Mouse (Mus musculus) regulatory T cell (primary cell): ENCODE data around the gene Scarf1.

Experiments used
- in situ Hi-C: fragments of 300-600 bp; cut with MboI, MseI; formaldehyde crosslinking; loops from one replicate; pipeline ENCODE4 v1.15.1; 2025; ENCODE audit warnings: high pct_unique_total_duplicates

The Scarf1 gene

GRCm38 (mm10) chr11:75563851-75564548 lies 50.7 kb downstream of the Scarf1 start:
- in situ Hi-C loops: no loop called here

- in situ Hi-C loops: no loop called here
These were observed 52.5 kb downstream of the Scarf1 start for GRCm38 (mm10) chr11:75565849-75566248.

- in situ Hi-C loops: no loop called here
These were observed 53.2 kb downstream of the Scarf1 start for GRCm38 (mm10) chr11:75566276-75567196.

GRCm38 (mm10) chr11:75567346-75568114 lies 54.2 kb downstream of the Scarf1 start:
- in situ Hi-C loops: no loop called here

GRCm38 (mm10) chr11:75568115-75568511 lies 54.8 kb downstream of the Scarf1 start:
- in situ Hi-C loops: no loop called here

- in situ Hi-C loops: no loop called here
These were observed 55.6 kb downstream of the Scarf1 start for GRCm38 (mm10) chr11:75568962-75569361.

- in situ Hi-C loops: loop anchor here (5.0 kb wide), 1 partner anchor 38 kb away; the partner anchor contains the start of gene Slc43a2
These were observed 57.2 kb downstream of the Scarf1 start for GRCm38 (mm10) chr11:75570375-75571125.

- in situ Hi-C loops: loop anchor here (5.0 kb wide), 1 partner anchor 39 kb away; the partner anchor contains the start of gene Slc43a2
These were observed 58.0 kb downstream of the Scarf1 start for GRCm38 (mm10) chr11:75571126-75571990.

GRCm38 (mm10) chr11:75572301-75572791 lies 59.0 kb downstream of the Scarf1 start:
- in situ Hi-C loops: loop anchor here (5.0 kb wide), 1 partner anchor 40 kb away; the partner anchor contains the start of gene Slc43a2

- in situ Hi-C loops: loop anchor here (5.0 kb wide), 1 partner anchor 41 kb away; the partner anchor contains the start of gene Slc43a2
These were observed 59.7 kb downstream of the Scarf1 start for GRCm38 (mm10) chr11:75572854-75573650.

- in situ Hi-C loops: loop anchor here (5.0 to 25.0 kb wide), 2 partner anchors 42 to 1012 kb away; partner anchors contain the start of gene Slc43a2
These were observed 61.2 kb downstream of the Scarf1 start for GRCm38 (mm10) chr11:75574378-75575123.

GRCm38 (mm10) chr11:75575560-75576123 lies 62.3 kb downstream of the Scarf1 start:
- in situ Hi-C loops: loop anchor here (25.0 kb wide), 1 partner anchor 1013 kb away; no protein-coding TSS in a partner anchor
